Mouse (Mus musculus) leukemia stem cell, adult 10-12 weeks (primary cell): ENCODE measurements around the gene Errfi1. TPM values are rescaled to one million over a fixed set of nuclear protein-coding genes. Genes with fewer than 3 reads are reported as not detected.

Experiments
- polyA plus RNA-seq: library from polyadenylated mRNA; stranded (reverse); fragments of >175 nt; gene quantifications from 2 replicates; pipeline ENCODE4 v1.2.3, GENCODE M21; 2012; ENCODE audit warnings: low replicate concordance

The Errfi1 gene
- polyA plus RNA-seq = 0.16 and 0.36 TPM in 2 replicates

GRCm38 (mm10) chr4:150853680-150854461, at the start of gene Errfi1:
Gene Errfi1, plus strand, starts transcription at chr4:150853919.

DNA sequence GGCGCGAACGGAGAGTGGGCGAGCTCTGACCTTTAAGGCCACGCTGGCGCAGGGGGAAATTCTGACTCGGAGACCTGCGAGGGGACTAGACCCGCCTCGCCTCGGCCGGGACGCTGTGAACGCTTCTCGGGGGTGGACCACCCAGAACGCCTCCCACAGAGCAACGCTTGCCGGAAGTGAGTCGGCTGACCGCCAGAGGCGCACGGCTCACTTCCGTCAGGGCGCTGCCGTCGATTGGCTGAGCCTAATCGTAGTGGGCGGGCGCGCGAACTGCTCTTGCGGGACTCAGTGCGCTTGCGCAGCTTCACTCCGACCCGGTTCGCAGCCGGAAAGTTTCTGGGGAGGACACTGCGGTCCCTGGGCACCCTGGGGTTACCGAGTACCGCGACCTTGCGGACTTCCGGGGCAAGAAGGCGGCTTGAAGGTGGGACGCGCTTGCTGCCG, 60.6 kb downstream of the Errfi1 start, which contains the start of the genes Park7 and Tnfrsf9:
Gene Park7, minus strand, starts transcription at position 148 of the 444 bp plus-strand sequence.
Gene Tnfrsf9, plus strand, starts transcription at position 273 of the 444 bp plus-strand sequence.

Other genes with a start within 250 kb of the Errfi1 start
- 0.09 TPM in 1 of 2 replicates, not detected in the other for gene Slc45a1, start 201.7 kb upstream of the Errfi1 start, polyA plus RNA-seq
- 50.6 and 74.3 TPM in 2 replicates for gene Park7, start 60.5 kb downstream of the Errfi1 start, polyA plus RNA-seq
- 0.62 and 1.0 TPM in 2 replicates for gene Tnfrsf9, start 60.6 kb downstream of the Errfi1 start, polyA plus RNA-seq
- gene Uts2, start 143.2 kb downstream of the Errfi1 start, polyA plus RNA-seq = not detected in 2 replicates
- 3.9 and 4.1 TPM in 2 replicates for gene Per3, start 190.7 kb downstream of the Errfi1 start, polyA plus RNA-seq
- gene Vamp3, start 204.0 kb downstream of the Errfi1 start, polyA plus RNA-seq = 2.1 and 5.0 TPM in 2 replicates
- not detected in 2 replicates for gene Gm13090, start 235.7 kb downstream of the Errfi1 start, polyA plus RNA-seq